Mouse (Mus musculus): Measurements from ENCODE around the gene Tesk1. TPM values are rescaled to one million over a fixed set of nuclear protein-coding genes. Genes with fewer than 3 reads are reported as not detected.

Gene Tesk1
- polyA plus RNA-seq, 1 experiment from 2014 or later, result 3.5 TPM

DNA sequence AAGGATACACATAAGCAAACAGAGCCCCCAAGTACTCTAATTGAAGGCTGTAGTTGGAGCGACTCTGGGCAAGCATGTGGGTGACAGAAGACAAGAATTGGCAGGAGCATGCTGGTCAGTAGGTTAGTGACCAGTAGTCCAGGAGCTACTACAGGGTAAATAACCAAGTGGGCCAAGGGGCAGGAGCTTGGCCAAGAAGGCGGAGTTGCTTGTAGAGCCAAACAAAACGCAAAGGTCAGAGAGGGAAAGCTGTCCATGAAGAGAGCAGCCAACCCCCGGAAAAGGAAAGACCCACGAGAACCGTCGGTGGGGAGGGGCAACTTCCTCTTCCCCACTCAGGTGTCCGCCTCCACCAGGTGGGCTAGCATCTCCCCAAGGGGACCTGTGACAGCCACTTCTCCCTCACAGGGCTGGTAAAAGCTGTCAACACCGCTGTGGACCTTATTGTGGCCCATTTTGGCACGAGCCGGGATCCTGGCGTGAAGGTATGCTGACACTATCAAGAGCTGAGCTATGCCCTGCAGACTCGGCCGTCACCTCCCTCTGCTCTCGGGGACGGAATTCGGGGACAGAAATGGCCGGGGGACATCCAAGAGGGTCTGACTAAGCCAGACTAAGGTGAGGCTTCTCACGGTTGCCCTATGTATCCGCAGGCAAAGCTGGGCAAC is 18.3 kb upstream of the Tesk1 start:
- Histone ChIP-seq H3K9me3 (no peaks in the 10 kb centered on the region), H3K36me3 (replicated peaks) (peaks cover 47% of the 10 kb centered on the region), H3K4me3 (no peak overlapping the region), H3K27me3 (ENCODE audit: poor library complexity, severe bottlenecking) (peaks cover 70% of the 10 kb centered on the region), H3K27ac (no peak overlapping the region), H3K4me1 (peaks cover 52% of the 10 kb centered on the region)
- 93% methylated on average over 20 of the region's 20 CpGs for WGBS
- DNase-seq (ENCODE audit: extremely low spot score, low spot score), result no peak

- no peak overlapping the region for H3K27ac ChIP-seq
- H3K36me3 ChIP-seq (replicated peaks), result peaks cover 47% of the 10 kb centered on the region
- H3K4me3 ChIP-seq, result no peak overlapping the region
- no peaks in the 10 kb centered on the region for H3K9me3 ChIP-seq
- DNase-seq (ENCODE audit: extremely low spot score, low spot score), result no peak
- peaks cover 55% of the 10 kb centered on the region for H3K4me1 ChIP-seq
- 91% methylated on average over 9 of the region's 9 CpGs for WGBS
- H3K27me3 ChIP-seq (ENCODE audit: poor library complexity, severe bottlenecking), result peaks cover 77% of the 10 kb centered on the region
Measured at GRCm38 (mm10) chr4:43424072-43424471, 17.7 kb upstream of the Tesk1 start.

DNA sequence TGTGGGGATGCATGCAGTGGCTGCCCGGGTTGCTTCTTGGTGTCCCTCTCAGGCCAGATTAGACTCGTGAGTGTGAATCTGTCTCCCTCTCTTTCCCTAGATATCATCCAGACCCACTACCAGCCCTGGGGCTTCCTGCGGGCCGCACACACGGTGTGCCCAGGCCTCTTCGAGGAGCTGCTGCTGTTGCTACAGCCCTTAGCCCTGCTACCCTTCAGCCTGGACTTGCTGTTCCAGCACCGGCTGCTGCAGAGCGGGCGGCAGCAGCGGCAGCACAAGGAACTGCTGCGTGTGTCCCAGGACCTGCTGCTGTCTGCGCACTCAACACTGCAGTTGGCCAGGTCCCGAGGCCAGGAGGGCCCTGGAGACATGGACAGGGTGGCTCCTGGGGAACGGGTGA is 16.5 kb upstream of the Tesk1 start:
- peaks cover 88% of the 10 kb centered on the region for H3K27me3 ChIP-seq (ENCODE audit: poor library complexity, severe bottlenecking)
- peaks cover 50% of the 10 kb centered on the region for H3K4me1 ChIP-seq
- WGBS, result 17% methylated on average over 14 of the region's 14 CpGs
- H3K36me3 ChIP-seq (replicated peaks), result peaks cover 47% of the 10 kb centered on the region
- peak; percentile 33 for DNase-seq (ENCODE audit: extremely low spot score, low spot score)
- peak overlapping the region; percentile 45 for H3K27ac ChIP-seq
- H3K4me3 ChIP-seq, result peak overlapping the region; percentile 36
- no peaks in the 10 kb centered on the region for H3K9me3 ChIP-seq

- Histone ChIP-seq H3K9me3 (no peaks in the 10 kb centered on the region), H3K27me3 (ENCODE audit: poor library complexity, severe bottlenecking) (peaks cover 94% of the 10 kb centered on the region), H3K27ac (peak overlapping the region; percentile 45), H3K4me1 (peaks cover 50% of the 10 kb centered on the region), H3K36me3 (replicated peaks) (peaks cover 47% of the 10 kb centered on the region), H3K4me3 (peak overlapping the region; percentile 36)
- no peak for DNase-seq (ENCODE audit: extremely low spot score, low spot score)
- 13% methylated on average over 31 of the region's 31 CpGs for WGBS
Measured at GRCm38 (mm10) chr4:43425648-43426380, 15.9 kb upstream of the Tesk1 start.

DNA sequence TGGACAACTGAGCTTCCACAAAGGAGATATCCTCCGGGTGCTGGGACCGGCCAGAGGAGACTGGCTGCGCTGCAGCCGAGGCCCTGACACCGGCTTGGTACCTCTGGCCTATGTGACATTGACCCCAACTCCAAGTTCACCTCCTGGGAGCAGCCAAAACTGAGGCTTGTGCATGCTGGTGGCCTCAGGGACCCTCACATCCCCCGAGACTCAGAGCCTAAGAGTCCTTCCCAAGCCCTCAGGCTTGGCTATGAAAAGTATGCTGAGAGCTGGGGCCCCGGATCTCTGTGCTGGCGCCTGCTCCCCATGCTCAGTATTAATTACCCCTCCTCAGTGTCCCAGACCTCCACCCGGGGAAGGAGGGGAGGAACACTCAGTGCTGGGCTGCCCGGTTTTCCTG is 15.3 kb upstream of the Tesk1 start:
- Histone ChIP-seq H3K36me3 (replicated peaks) (peaks cover 44% of the 10 kb centered on the region), H3K9me3 (no peaks in the 10 kb centered on the region), H3K27me3 (ENCODE audit: poor library complexity, severe bottlenecking) (peaks cover 98% of the 10 kb centered on the region), H3K27ac (no peak overlapping the region), H3K4me1 (peaks cover 50% of the 10 kb centered on the region), H3K4me3 (no peak overlapping the region)
- DNase-seq (ENCODE audit: extremely low spot score, low spot score), result no peak
- WGBS, result 42% methylated on average over 10 of the region's 10 CpGs

GRCm38 (mm10) chr4:43427501-43428179 is 14.1 kb upstream of the Tesk1 start:
- Histone ChIP-seq H3K27ac (no peak overlapping the region), H3K27me3 (ENCODE audit: poor library complexity, severe bottlenecking) (peaks cover 86% of the 10 kb centered on the region), H3K4me1 (peaks cover 47% of the 10 kb centered on the region), H3K4me3 (peak overlapping the region; percentile 28), H3K36me3 (replicated peaks) (peaks cover 33% of the 10 kb centered on the region), H3K9me3 (no peaks in the 10 kb centered on the region)
- no peak for DNase-seq (ENCODE audit: extremely low spot score, low spot score)
- WGBS, result 17% methylated on average over 23 of the region's 23 CpGs

GRCm38 (mm10) chr4:43428180-43428861 is 13.4 kb upstream of the Tesk1 start:
- WGBS, result 23% methylated on average over 16 of the region's 16 CpGs
- peaks cover 79% of the 10 kb centered on the region for H3K27me3 ChIP-seq (ENCODE audit: poor library complexity, severe bottlenecking)
- H3K36me3 ChIP-seq (replicated peaks), result peaks cover 27% of the 10 kb centered on the region
- no peaks in the 10 kb centered on the region for H3K9me3 ChIP-seq
- DNase-seq (ENCODE audit: extremely low spot score, low spot score), result no peak
- no peak overlapping the region for H3K27ac ChIP-seq
- H3K4me3 ChIP-seq, result peak overlapping the region; percentile 28
- peaks cover 47% of the 10 kb centered on the region for H3K4me1 ChIP-seq

DNA sequence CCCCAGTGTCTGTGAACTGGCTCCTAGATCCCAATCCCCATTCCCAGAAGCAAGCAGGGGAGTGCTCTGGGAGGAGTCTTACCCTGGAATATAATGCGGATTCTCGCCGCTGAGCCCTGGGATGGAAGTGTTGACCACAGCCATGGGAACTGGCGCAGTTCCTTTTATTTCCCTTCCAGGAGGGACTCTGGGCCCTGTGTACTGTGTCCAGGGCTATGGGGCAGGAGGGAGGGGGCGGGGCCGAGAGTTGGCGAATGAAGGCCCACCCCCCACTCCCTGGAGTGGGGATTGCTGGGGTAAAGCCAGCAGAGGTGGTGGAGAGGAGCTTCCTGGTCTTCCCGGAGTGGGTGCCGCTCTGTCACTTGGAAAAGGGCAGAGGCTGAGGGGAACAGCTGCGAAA is 12.8 kb upstream of the Tesk1 start, which contains the start of gene Fam166b:
Gene Fam166b (minus strand): TSS at position 189 of the 400 bp plus-strand sequence.
- Histone ChIP-seq H3K4me1 (peaks cover 49% of the 10 kb centered on the region), H3K27ac (0 out of 2 replicates have a peak within 1 kb of the TSS, but pooled peaks have one; percentile 53), H3K9me3 (no peaks in the 10 kb centered on the region), H3K27me3 (ENCODE audit: poor library complexity, severe bottlenecking) (peaks cover 73% of the 10 kb centered on the region), H3K36me3 (replicated peaks) (peaks cover 20% of the 10 kb centered on the region), H3K4me3 (peak within 1 kb of the TSS; percentile 28)
- DNase-seq (ENCODE audit: extremely low spot score, low spot score), result no peak
- WGBS, result 6% methylated on average over 10 of the region's 10 CpGs

- peak; percentile 81 for DNase-seq (ENCODE audit: extremely low spot score, low spot score)
- H3K27me3 ChIP-seq (ENCODE audit: poor library complexity, severe bottlenecking), result peaks cover 46% of the 10 kb centered on the region
- no peak overlapping the region for H3K4me3 ChIP-seq
- H3K27ac ChIP-seq, result peak overlapping the region; percentile 81
- 8% methylated on average over 4 of the region's 4 CpGs for WGBS
- peaks cover under 1% of the 10 kb centered on the region; the same call in 1 of the 2 replicates for H3K36me3 ChIP-seq (replicated peaks)
- no peaks in the 10 kb centered on the region for H3K9me3 ChIP-seq
- H3K4me1 ChIP-seq, result peaks cover 31% of the 10 kb centered on the region
Measured at GRCm38 (mm10) chr4:43431690-43432089, 10.0 kb upstream of the Tesk1 start.

DNA sequence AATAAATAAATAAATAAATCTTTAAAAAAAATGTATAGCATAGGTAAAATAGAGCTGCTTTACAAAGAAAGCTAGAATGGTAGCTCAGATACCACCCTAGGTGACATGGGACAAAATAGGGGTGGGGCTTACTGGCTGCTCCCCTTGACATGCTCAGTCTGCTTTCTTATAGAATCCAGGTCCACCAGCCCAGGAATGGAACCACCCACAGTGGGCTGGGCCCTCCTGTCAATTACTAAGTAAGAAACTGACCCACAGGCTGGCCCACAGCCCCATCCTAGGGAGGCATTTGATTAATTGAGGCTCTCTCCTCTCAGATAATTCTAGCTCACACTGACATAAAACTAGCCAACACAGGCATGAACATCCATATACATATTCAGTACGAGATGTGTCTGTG is 8.9 kb upstream of the Tesk1 start:
- Histone ChIP-seq H3K27me3 (ENCODE audit: poor library complexity, severe bottlenecking) (peaks cover 34% of the 10 kb centered on the region), H3K27ac (no peak overlapping the region), H3K36me3 (replicated peaks) (no peaks in the 10 kb centered on the region), H3K9me3 (no peaks in the 10 kb centered on the region), H3K4me3 (no peak overlapping the region), H3K4me1 (peaks cover 19% of the 10 kb centered on the region)
- DNase-seq (ENCODE audit: extremely low spot score, low spot score), result no peak
- WGBS, result 93% methylated on average over 1 of the region's 1 CpGs

- peak; percentile 99 for DNase-seq (ENCODE audit: extremely low spot score, low spot score)
- Histone ChIP-seq H3K4me3 (peak overlapping the region; percentile 92), H3K27me3 (ENCODE audit: poor library complexity, severe bottlenecking) (peaks cover 11% of the 10 kb centered on the region; the same call in 1 of the 2 replicates), H3K9me3 (no peaks in the 10 kb centered on the region), H3K4me1 (peaks cover 27% of the 10 kb centered on the region), H3K27ac (peak overlapping the region; percentile 94), H3K36me3 (replicated peaks) (peaks cover 23% of the 10 kb centered on the region)
- WGBS, result under 1% methylated on average over 33 of the region's 33 CpGs
Measured at GRCm38 (mm10) chr4:43442044-43442443, 305 bp downstream of the Tesk1 start.

Measured in forebrain, embryonic 10.5 days (tissue).